Mouse (Mus musculus) thymus, postnatal 25 days (tissue): ENCODE data around the gene Sf3a2.
A peak's percentile ranks its signal among the peaks of the same experiment; 100 is the strongest.

Source experiments
- DNase-seq: peaks from one replicate; pipeline ENCODE4 v3.0.0; 2022

Sf3a2 gene

GRCm38 (mm10) chr10:80776358-80776869 lies 21.6 kb upstream of the Sf3a2 start:
- DNase-seq, result no peak

DNA sequence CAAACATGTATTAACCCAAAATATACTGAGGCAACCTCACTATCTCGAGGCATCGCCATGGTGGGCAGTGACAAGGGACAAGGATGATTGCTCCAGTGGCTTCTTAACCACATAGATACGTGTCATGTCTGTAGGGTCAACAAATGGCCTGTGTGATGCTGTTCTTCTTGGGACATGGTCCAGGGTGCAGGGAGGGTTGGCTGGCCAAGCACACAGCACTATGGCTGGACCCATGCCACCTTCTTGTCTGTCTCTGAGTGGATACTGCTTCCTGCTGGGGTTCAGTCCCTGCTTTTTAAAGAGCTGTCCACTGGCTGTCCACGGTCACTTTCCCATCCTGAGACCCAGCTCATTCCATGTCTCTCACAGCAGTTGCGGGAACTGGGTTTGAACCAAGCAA lies 20.9 kb upstream of the Sf3a2 start:
- DNase-seq, result no peak

GRCm38 (mm10) chr10:80779565-80779964 lies 18.4 kb upstream of the Sf3a2 start:
- DNase-seq, result no peak

DNA sequence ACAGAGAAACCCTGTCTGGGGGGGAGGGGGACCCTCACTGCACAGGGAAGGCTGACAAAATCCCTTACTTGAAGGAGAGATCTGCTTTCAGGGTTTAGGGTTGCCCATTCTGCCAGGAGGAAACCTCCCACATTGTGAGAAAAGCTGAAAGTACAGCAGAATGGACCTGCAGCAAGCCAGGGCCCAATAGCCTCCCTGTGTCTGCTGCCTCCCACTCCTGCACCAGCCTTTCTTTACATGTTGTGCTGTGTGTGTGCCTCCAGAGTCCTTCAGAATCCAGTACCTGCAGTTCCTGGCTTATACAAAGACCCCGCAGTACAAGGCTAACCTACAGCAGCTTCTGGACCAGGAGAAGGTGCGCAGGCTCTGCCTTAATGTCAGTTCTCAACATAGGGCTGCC lies 13.7 kb upstream of the Sf3a2 start:
- no peak for DNase-seq

- DNase-seq, result no peak
These were observed 13.1 kb upstream of the Sf3a2 start for GRCm38 (mm10) chr10:80784871-80785270.

- DNase-seq, result no peak
These were observed 12.0 kb upstream of the Sf3a2 start for GRCm38 (mm10) chr10:80785963-80786362.

- no peak for DNase-seq
These were observed 10.5 kb upstream of the Sf3a2 start for GRCm38 (mm10) chr10:80787517-80787916.

GRCm38 (mm10) chr10:80790761-80791404 lies 7.1 kb upstream of the Sf3a2 start:
- DNase-seq, result no peak

DNA sequence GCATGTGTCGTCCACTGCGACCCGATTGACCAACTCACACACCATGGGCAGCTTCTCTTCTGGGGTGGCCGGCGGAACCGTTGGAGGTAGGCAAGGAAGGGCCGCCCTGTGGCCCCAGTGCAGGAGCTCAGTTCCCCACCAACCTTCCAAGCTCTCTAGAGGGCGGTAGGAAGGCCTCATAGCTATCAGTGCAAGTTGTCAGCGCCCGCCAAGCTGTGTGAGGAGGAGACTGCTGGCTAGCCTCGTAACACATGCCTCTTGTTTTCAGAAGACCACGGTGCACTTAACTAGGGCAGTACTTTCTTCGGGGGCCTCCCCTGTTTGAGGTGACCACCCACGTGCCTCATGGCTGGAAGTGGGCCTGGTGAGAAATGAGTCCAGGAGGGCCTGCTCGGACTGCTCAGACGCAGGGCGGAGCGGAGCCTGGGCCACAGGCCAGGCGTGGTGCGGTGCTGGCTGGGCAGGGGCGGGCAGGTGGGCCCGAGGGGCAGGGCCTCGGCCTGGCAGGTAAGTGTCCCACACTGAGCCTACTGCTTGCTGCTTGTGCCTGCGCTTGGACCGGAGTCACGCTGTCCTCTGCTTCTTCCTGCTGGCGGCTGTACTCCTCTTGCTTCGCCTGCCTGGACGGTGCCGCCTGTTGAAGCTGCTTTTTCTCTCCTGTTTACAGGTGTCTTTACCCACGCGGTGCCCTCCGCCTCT lies 6.4 kb upstream of the Sf3a2 start:
- DNase-seq, result no peak

- peak; percentile 79 for DNase-seq
These were observed 5.6 kb upstream of the Sf3a2 start for GRCm38 (mm10) chr10:80792175-80793032.

GRCm38 (mm10) chr10:80793033-80793784 lies 4.8 kb upstream of the Sf3a2 start:
- DNase-seq, result no peak

GRCm38 (mm10) chr10:80793803-80794202 lies 4.2 kb upstream of the Sf3a2 start:
- no peak for DNase-seq

DNA sequence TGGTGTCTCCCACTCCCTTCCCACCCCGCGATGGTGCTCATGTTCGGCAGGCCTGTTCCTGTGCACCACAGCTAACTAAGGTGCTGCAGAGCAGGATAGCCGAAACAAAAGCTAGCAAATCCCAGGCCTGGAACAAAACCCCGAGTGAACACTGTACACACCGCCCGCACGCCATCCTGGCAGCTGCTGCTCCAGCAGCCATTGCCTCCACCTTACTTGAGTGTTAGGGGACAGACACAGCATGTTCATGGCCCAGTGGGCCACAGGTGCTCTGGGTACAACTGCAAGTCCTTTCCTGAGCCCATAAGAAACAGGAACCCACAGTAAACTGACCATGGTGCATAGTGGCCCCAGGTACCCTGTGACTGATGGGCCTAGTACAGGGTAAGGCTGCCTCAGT lies 3.2 kb upstream of the Sf3a2 start:
- DNase-seq, result no peak

DNA sequence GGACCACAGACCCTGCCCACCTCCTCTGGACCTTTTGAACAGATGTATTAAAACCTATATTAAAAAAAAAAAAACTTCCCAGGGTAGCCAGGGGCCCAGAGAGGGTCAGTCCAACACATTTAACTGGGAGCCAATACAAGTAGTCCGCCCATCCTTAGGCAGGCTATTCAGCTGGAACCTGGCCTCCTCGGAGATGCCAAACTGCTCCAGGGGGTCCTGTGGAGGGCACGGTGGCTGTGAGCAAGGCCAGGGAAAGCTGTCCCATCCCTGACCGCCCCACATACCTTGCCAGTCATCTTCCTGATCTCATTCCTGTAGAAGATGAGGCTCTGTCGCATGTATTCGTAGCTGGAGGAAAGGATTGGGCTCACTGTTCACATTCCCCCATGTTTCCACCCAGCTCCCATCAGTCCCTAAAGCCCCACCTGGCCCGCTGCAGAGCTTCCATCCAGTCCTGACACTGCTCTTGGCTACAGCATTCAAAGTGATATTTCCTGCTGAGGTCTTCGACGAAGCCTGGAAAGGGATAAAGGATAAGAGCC lies 1.6 kb upstream of the Sf3a2 start:
- no peak for DNase-seq

GRCm38 (mm10) chr10:80797186-80798149 lies 530 bp upstream of the Sf3a2 start:
- peak; percentile 40 for DNase-seq

GRCm38 (mm10) chr10:80799070-80799566 lies 1.1 kb downstream of the Sf3a2 start:
- DNase-seq, result no peak

- no peak for DNase-seq
These were observed 4.4 kb downstream of the Sf3a2 start for GRCm38 (mm10) chr10:80802204-80802912.

GRCm38 (mm10) chr10:80802996-80803395 lies 5.0 kb downstream of the Sf3a2 start:
- DNase-seq, result no peak

DNA sequence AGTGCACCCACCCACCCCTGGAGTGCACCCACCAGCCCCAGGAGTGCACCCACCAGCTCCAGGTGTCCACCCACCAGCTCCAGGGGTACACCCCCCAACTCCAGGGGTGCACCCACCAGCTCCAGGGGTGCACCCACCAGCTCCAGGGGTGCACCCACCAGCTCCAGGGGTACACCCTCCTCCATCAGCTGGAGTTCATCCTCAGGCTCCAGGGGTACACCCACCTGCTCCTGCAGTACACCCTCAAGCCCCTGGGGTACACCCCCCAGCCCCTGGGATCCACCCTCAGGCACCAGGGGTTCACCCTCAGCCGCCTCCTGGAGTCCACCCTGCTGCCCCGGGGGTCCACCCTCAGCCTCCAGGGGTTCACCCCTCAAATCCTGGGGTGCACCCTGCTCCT lies 6.3 kb downstream of the Sf3a2 start:
- DNase-seq, result no peak

DNA sequence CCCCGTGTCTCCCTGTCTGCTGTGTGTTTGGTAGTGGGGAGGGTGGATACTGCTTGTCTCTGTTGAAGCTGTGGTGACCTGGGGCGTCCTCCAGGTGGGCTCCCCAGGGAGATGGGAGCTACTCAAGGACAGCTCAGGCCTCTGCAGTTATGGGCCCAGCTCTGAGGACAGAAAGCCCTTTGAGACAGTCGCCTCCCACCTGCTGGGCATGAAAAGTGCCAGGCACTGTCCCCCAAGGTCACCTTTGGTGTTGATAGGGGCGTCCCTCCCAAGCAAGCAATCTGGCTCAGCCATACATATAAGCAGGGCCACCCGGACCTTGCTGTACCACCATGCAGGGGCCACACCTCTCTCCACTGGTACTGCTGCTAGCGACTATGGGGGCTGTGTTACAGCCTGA lies 6.9 kb downstream of the Sf3a2 start, which contains the start of gene Amh:
Gene Amh, plus strand, starts transcription at position 328 of the 400 bp plus-strand sequence.
- DNase-seq, result no peak
